In genomic region chr10:94378383-94378782, GRCm38 (mm10) we compare ENCODE assay signal across 8 mouse cellular contexts.
DNase-seq lines count a peak whose midpoint lies in the region; ATAC-seq and TF ChIP-seq lines count a peak whose summit lies in the region.

No protein-coding gene starts in this region.

- intact Hi-C loops in left cerebral cortex, adult 2 months (cut with DNase I) = loop anchor here (10.0 kb wide), 1 partner anchor 164 kb away; no protein-coding TSS in a partner anchor

- peak; percentile 77 for DNase-seq in R1 (ENCODE audit: low read depth, low spot score)
- peak; percentile 67 for DNase-seq in c-Kit-positive CD71-negative TER-119-negative erythroid progenitor cells, embryonic 14.5 days (ENCODE audit: low read depth)
- DNase-seq in gastrocnemius, adult 18-20 months (ENCODE audit: low spot score) = peak; percentile 56
- DNase-seq in left cerebral cortex, adult 2 months (ENCODE audit: extremely low spot score in 1 of 2, low spot score in 2 of 2) = peak; percentile 82 to 84
- DNase-seq in spleen, adult 18-20 months = peak; percentile 64 to 70
- no peak for DNase-seq in embryo, embryonic 10 days (ENCODE audit: low spot score)

- TF ChIP-seq CTCF in left cerebral cortex, adult 2 months (IDR thresholded peaks at IDR 0.05) = peak; percentile 53

- peak; percentile 91 for ATAC-seq in inflammation-experienced regulatory T-cells, adult 6 months
- ATAC-seq in megakaryocyte progenitor cell, adult 5-6 weeks (replicated peaks; ENCODE audit: poor library complexity) = peak; percentile 85

- H3K4me3 ChIP-seq in left cerebral cortex, adult 2 months = peak overlapping the region; percentile 36

- peak overlapping the region; percentile 71 for H3K27ac ChIP-seq in left cerebral cortex, adult 2 months
